Mouse (Mus musculus) forebrain, embryonic 13.5 days (tissue): ENCODE measurements around the gene Hc. TPM values are rescaled to one million over a fixed set of nuclear protein-coding genes. Genes with fewer than 3 reads are reported as not detected.

Source experiments
- ATAC-seq: fragments of 200-750 bp; cut with Nextera tagmentation; 2 replicates; pipeline ENCODE4 v1.8.0; 2017
- H3K27ac ChIP-seq: fragments of 300-500 bp; sonication (generic); 2 replicates; pipeline ENCODE4 v1.5.1; 2015; ENCODE audit warnings: inconsistent platforms, mild to moderate bottlenecking, moderate library complexity
- H3K27me3 ChIP-seq: fragments of 300-500 bp; sonication (generic); 2 replicates; pipeline ENCODE4 v1.6.1; 2015; ENCODE audit warnings: mild to moderate bottlenecking, inconsistent platforms
- H3K36me3 ChIP-seq: fragments of 300-500 bp; sonication (generic); 2 replicates; pipeline ENCODE4 v1.6.1; 2015; ENCODE audit warnings: mild to moderate bottlenecking, inconsistent platforms; ENCODE audit not compliant: poor library complexity, severe bottlenecking
- H3K4me1 ChIP-seq: fragments of 300-500 bp; sonication (generic); 2 replicates; pipeline ENCODE4 v1.6.1; 2015; ENCODE audit warnings: inconsistent platforms
- H3K4me2 ChIP-seq: fragments of 300-500 bp; sonication (generic); 2 replicates; pipeline ENCODE4 v1.6.1; 2015; ENCODE audit warnings: inconsistent platforms, mild to moderate bottlenecking, moderate library complexity
- H3K4me3 ChIP-seq: fragments of 300-500 bp; sonication (generic); 2 replicates; pipeline ENCODE4 v1.5.1; 2015; ENCODE audit warnings: mild to moderate bottlenecking, inconsistent platforms
- H3K9ac ChIP-seq: fragments of 300-500 bp; sonication (generic); 2 replicates; pipeline ENCODE4 v1.6.1; 2015; ENCODE audit warnings: mild to moderate bottlenecking, inconsistent platforms
- H3K9me3 ChIP-seq: fragments of 300-500 bp; sonication (generic); replicated peaks from 2 replicates; pipeline ENCODE4 v1.6.1; 2016; ENCODE audit warnings: inconsistent platforms
- WGBS: fragments of 180-500 bp; shearing (Covaris S2); methylation state at CpG from one replicate; pipeline ENCODE4 v1.1.7; 2015; 5-methylcytosine and 5-hydroxymethylcytosine counted together
- polyA plus RNA-seq: library from polyadenylated mRNA; unstranded; fragments of >200 nt; fragmentation: Nextera tagmentation; extraction: Ambion mirVana; gene quantifications from 2 replicates; pipeline ENCODE4 v1.2.1, GENCODE M21; 2015

Hc gene
- polyA plus RNA-seq, 1 experiment from 2014 or later, result 0.36 TPM

- H3K4me2 ChIP-seq, result no peak overlapping the region
- H3K9me3 ChIP-seq, result no peaks in the 10 kb centered on the region
- no peak for ATAC-seq
- H3K27me3 ChIP-seq, result no peaks in the 10 kb centered on the region
- no peak overlapping the region for H3K4me3 ChIP-seq
- no peaks in the 10 kb centered on the region for H3K36me3 ChIP-seq
- WGBS, result 82% methylated on average over 13 of the region's 13 CpGs
- H3K27ac ChIP-seq, result no peak overlapping the region
- no peaks in the 10 kb centered on the region for H3K4me1 ChIP-seq
- no peak overlapping the region for H3K9ac ChIP-seq
These were observed 117.6 kb downstream of the Hc start for GRCm38 (mm10) chr2:34943556-34944120.

- no peak overlapping the region for H3K9ac ChIP-seq
- H3K4me2 ChIP-seq, result no peak overlapping the region
- no peaks in the 10 kb centered on the region for H3K4me1 ChIP-seq
- H3K9me3 ChIP-seq, result no peaks in the 10 kb centered on the region
- WGBS, result 80% methylated on average over 11 of the region's 11 CpGs
- no peaks in the 10 kb centered on the region for H3K27me3 ChIP-seq
- H3K4me3 ChIP-seq, result no peak overlapping the region
- ATAC-seq, result no peak
- no peak overlapping the region for H3K27ac ChIP-seq
- H3K36me3 ChIP-seq, result no peaks in the 10 kb centered on the region
These were observed 120.1 kb downstream of the Hc start for GRCm38 (mm10) chr2:34941061-34941675.

GRCm38 (mm10) chr2:34940246-34940645 lies 121.0 kb downstream of the Hc start:
- Histone ChIP-seq H3K4me1 (no peaks in the 10 kb centered on the region), H3K4me2 (no peak overlapping the region), H3K9ac (no peak overlapping the region), H3K27me3 (no peaks in the 10 kb centered on the region), H3K4me3 (no peak overlapping the region), H3K9me3 (no peaks in the 10 kb centered on the region), H3K27ac (no peak overlapping the region), H3K36me3 (no peaks in the 10 kb centered on the region)
- ATAC-seq, result no peak
- WGBS, result 67% methylated on average over 5 of the region's 5 CpGs

- Histone ChIP-seq H3K36me3 (no peaks in the 10 kb centered on the region), H3K4me2 (no peak overlapping the region), H3K27me3 (no peaks in the 10 kb centered on the region), H3K4me3 (no peak overlapping the region), H3K9ac (no peak overlapping the region), H3K9me3 (no peaks in the 10 kb centered on the region), H3K27ac (no peak overlapping the region), H3K4me1 (no peaks in the 10 kb centered on the region)
- ATAC-seq, result no peak
- WGBS, result 82% methylated on average over 8 of the region's 8 CpGs
These were observed 122.7 kb downstream of the Hc start for GRCm38 (mm10) chr2:34938269-34939208.

- Histone ChIP-seq H3K9me3 (no peaks in the 10 kb centered on the region), H3K4me2 (no peak overlapping the region), H3K36me3 (no peaks in the 10 kb centered on the region), H3K4me3 (no peak overlapping the region), H3K9ac (no peak overlapping the region), H3K4me1 (no peaks in the 10 kb centered on the region), H3K27me3 (no peaks in the 10 kb centered on the region), H3K27ac (no peak overlapping the region)
- ATAC-seq, result no peak
- WGBS, result 34% methylated on average over 5 of the region's 5 CpGs
These were observed 123.8 kb downstream of the Hc start for GRCm38 (mm10) chr2:34937460-34937859.

Other genes starting within 250 kb of the Hc start
- 86.8 and 103 TPM in 2 replicates for gene Fbxw2, start 235.1 kb downstream of the Hc start, polyA plus RNA-seq
- gene Gm34653, start 228.4 kb downstream of the Hc start, polyA plus RNA-seq, result 0.10 TPM in 1 of 2 replicates, not detected in the other
- gene Cutal, start 187.0 kb downstream of the Hc start, polyA plus RNA-seq, result 0.08 TPM in 1 of 2 replicates, not detected in the other
- 101 and 109 TPM in 2 replicates for gene Psmd5, start 186.5 kb downstream of the Hc start, polyA plus RNA-seq
- gene Phf19, start 147.4 kb downstream of the Hc start, polyA plus RNA-seq, result 4.2 and 4.5 TPM in 2 replicates
- gene Traf1, start 99.7 kb downstream of the Hc start, polyA plus RNA-seq, result 0.13 and 0.34 TPM in 2 replicates
- 0.18 and 0.34 TPM in 2 replicates for gene AI182371, start 40.1 kb upstream of the Hc start, polyA plus RNA-seq
- gene Cntrl, start 48.1 kb upstream of the Hc start, polyA plus RNA-seq, result 27.8 and 30.2 TPM in 2 replicates
- 421 and 432 TPM in 2 replicates for gene Rab14, start 139.7 kb upstream of the Hc start, polyA plus RNA-seq
- 13.3 and 14.3 TPM in 2 replicates for gene Gsn, start 194.9 kb upstream of the Hc start, polyA plus RNA-seq